In the genomic region with DNA sequence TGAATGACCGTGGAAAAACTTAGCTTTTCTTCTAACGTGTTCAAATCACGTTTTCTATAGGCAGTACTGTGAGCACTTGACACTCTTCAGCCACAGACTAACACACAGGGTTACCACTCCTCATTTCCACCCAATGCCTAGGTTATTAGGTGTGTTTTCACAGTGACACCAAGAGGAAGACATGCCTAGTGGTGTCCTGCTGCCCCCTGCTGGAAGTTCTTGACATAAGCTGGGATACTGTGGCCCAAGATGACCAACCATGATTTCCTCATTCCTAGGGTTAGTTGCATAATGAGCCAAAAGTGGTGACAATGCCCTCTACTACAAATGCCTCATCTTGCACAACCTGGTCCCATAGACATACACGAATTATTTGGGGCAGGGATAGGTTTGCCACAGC, we compare ENCODE assay signal across 9 mouse cellular contexts. TPM values are rescaled to one million over a fixed set of nuclear protein-coding genes. Genes with fewer than 3 reads are reported as not detected.
A peak's percentile ranks its signal among the peaks of the same experiment; 100 is the strongest.
DNase-seq lines count a peak whose midpoint lies in the region; ATAC-seq and TF ChIP-seq lines count a peak whose summit lies in the region.
"Had no signal": no experiment of that assay in that cellular context is flagged by ENCODE, and none has a peak within 500 bp of the region (broad histone marks: within the 10 kb centered on the region; RNA-seq: fewer than 3 reads in every experiment).

No protein-coding gene starts in this region.

- H3K27ac ChIP-seq in ES-Bruce4 (ENCODE audit: insufficient read depth, low read length) = no peak overlapping the region
- no peak overlapping the region for H3K27ac ChIP-seq in forebrain, embryonic 13.5 days
- H3K27ac ChIP-seq in liver, postnatal 0 days (ENCODE audit: low read depth) = no peak overlapping the region
- no peak overlapping the region for H3K27ac ChIP-seq in neural tube, embryonic 13.5 days (replicated peaks)
- no peak overlapping the region for H3K27ac ChIP-seq in testis, adult 2 months (ENCODE audit: control insufficient read depth, insufficient read depth, low read depth, low read length)
- H3K27ac ChIP-seq: heart, embryonic 15.5 days had no signal

- TF ChIP-seq CTCF in ES-Bruce4 (IDR thresholded peaks at IDR 0.05; ENCODE audit: low read depth, low read length) = peak; percentile 75
- peak; percentile 99 for TF ChIP-seq CTCF in liver, postnatal 0 days (IDR thresholded peaks at IDR 0.05; ENCODE audit: low read depth)
- peak; percentile 34; the same call in 1 of the 2 replicates for TF ChIP-seq CTCF in testis, adult 2 months (IDR thresholded peaks at IDR 0.05; ENCODE audit: control insufficient read depth, insufficient read depth, insufficient replicate concordance, low read depth, low read length)

- no peaks in the 10 kb centered on the region for H3K27me3 ChIP-seq in ES-Bruce4 (ENCODE audit: control insufficient read depth, insufficient read depth, low read length, poor library complexity, severe bottlenecking)
- no peaks in the 10 kb centered on the region for H3K27me3 ChIP-seq in forebrain, embryonic 13.5 days
- no peaks in the 10 kb centered on the region for H3K27me3 ChIP-seq in liver, postnatal 0 days (ENCODE audit: insufficient read depth, low read length)
- no peaks in the 10 kb centered on the region for H3K27me3 ChIP-seq in neural tube, embryonic 13.5 days
- no peaks in the 10 kb centered on the region for H3K27me3 ChIP-seq in testis, adult 2 months (ENCODE audit: control insufficient read depth, insufficient read depth, low read length)
- H3K27me3 ChIP-seq: heart, embryonic 15.5 days had no signal

- no peak for TF ChIP-seq POLR2A in ES-Bruce4 (IDR thresholded peaks at IDR 0.05; ENCODE audit: insufficient read depth, low read length)
- no peak for TF ChIP-seq POLR2A in testis, adult 2 months (IDR thresholded peaks at IDR 0.05; ENCODE audit: control insufficient read depth, low read depth, low read length)

- no peak overlapping the region for H3K9ac ChIP-seq in ES-Bruce4 (ENCODE audit: low read depth, poor library complexity, severe bottlenecking)
- H3K9ac ChIP-seq in forebrain, embryonic 13.5 days = no peak overlapping the region
- no peak overlapping the region for H3K9ac ChIP-seq in liver, postnatal 0 days (replicated peaks)
- no peak overlapping the region for H3K9ac ChIP-seq in neural tube, embryonic 13.5 days
- H3K9ac ChIP-seq: heart, embryonic 15.5 days had no signal

- peaks cover 26% of the 10 kb centered on the region for H3K36me3 ChIP-seq in ES-Bruce4 (ENCODE audit: control insufficient read depth, insufficient read depth, low read length, poor library complexity, severe bottlenecking)
- H3K36me3 ChIP-seq in forebrain, embryonic 13.5 days (ENCODE audit: poor library complexity, severe bottlenecking) = peaks cover 35% of the 10 kb centered on the region
- peaks cover 14% of the 10 kb centered on the region for H3K36me3 ChIP-seq in liver, postnatal 0 days (replicated peaks; ENCODE audit: insufficient read depth, low read length)
- H3K36me3 ChIP-seq in neural tube, embryonic 13.5 days = peaks cover 27% of the 10 kb centered on the region
- H3K36me3 ChIP-seq in testis, adult 2 months (ENCODE audit: control insufficient read depth, insufficient read depth, low read length) = no peaks in the 10 kb centered on the region; the same call in 1 of the 2 replicates

- ATAC-seq in forebrain, embryonic 13.5 days = peak; percentile 81
- ATAC-seq in liver, postnatal 0 days = peak; percentile 74
- peak; percentile 77 for ATAC-seq in neural tube, embryonic 13.5 days (ENCODE audit: low read depth)

- no peaks in the 10 kb centered on the region for H3K9me3 ChIP-seq in ES-Bruce4 (replicated peaks; ENCODE audit: control insufficient read depth, insufficient read depth, low read length, poor library complexity, severe bottlenecking)
- H3K9me3 ChIP-seq in forebrain, embryonic 13.5 days (replicated peaks) = no peaks in the 10 kb centered on the region
- H3K9me3 ChIP-seq in liver, postnatal 0 days (ENCODE audit: low read length) = no peaks in the 10 kb centered on the region
- H3K9me3 ChIP-seq in neural tube, embryonic 13.5 days = no peaks in the 10 kb centered on the region
- H3K9me3 ChIP-seq: heart, embryonic 15.5 days had no signal

- no peak for TF ChIP-seq EP300 in ES-Bruce4 (IDR thresholded peaks at IDR 0.05; ENCODE audit: insufficient read depth, low read depth, low read length)
- no peak for TF ChIP-seq EP300 in liver, postnatal 0 days (IDR thresholded peaks at IDR 0.05; ENCODE audit: low read depth)

- DNase-seq in c-Kit-positive CD71-negative TER-119-negative erythroid progenitor cells, embryonic 14.5 days (ENCODE audit: low read depth) = peak; percentile 90
- peak; percentile 89 to 90 for DNase-seq in heart, postnatal 36 days
- DNase-seq in layer of hippocampus, adult 11-12 months (ENCODE audit: low spot score) = peak; percentile 91
- peak; percentile 89 for DNase-seq in liver, postnatal 0 days

- H3K4me2 ChIP-seq in forebrain, embryonic 13.5 days = no peak overlapping the region
- no peak overlapping the region for H3K4me2 ChIP-seq in liver, postnatal 0 days (ENCODE audit: low read depth, low read length)
- H3K4me2 ChIP-seq in neural tube, embryonic 13.5 days = no peak overlapping the region
- H3K4me2 ChIP-seq: heart, embryonic 15.5 days had no signal

- intact Hi-C loops in heart, postnatal 36 days (cut with DNase I) = loop anchor here (1.0 to 2.0 kb wide), 3 partner anchors 37 to 131 kb away; no protein-coding TSS in a partner anchor

- no peaks in the 10 kb centered on the region for H3K4me1 ChIP-seq in ES-Bruce4 (ENCODE audit: control insufficient read depth, insufficient read depth, low read length)
- H3K4me1 ChIP-seq in forebrain, embryonic 13.5 days = no peaks in the 10 kb centered on the region
- peaks cover 20% of the 10 kb centered on the region for H3K4me1 ChIP-seq in liver, postnatal 0 days (ENCODE audit: insufficient read depth)
- no peaks in the 10 kb centered on the region for H3K4me1 ChIP-seq in neural tube, embryonic 13.5 days (replicated peaks)
- no peaks in the 10 kb centered on the region for H3K4me1 ChIP-seq in testis, adult 2 months (ENCODE audit: control insufficient read depth, insufficient read depth, low read length)

- no peak overlapping the region for H3K4me3 ChIP-seq in ES-Bruce4 (ENCODE audit: low read depth, low read length)
- H3K4me3 ChIP-seq in forebrain, embryonic 13.5 days = no peak overlapping the region
- no peak overlapping the region for H3K4me3 ChIP-seq in liver, postnatal 0 days (ENCODE audit: low read depth, low read length)
- no peak overlapping the region for H3K4me3 ChIP-seq in neural tube, embryonic 13.5 days
- H3K4me3 ChIP-seq in testis, adult 2 months (ENCODE audit: control insufficient read depth, low read depth, low read length) = no peak overlapping the region
- H3K4me3 ChIP-seq: heart, embryonic 15.5 days had no signal

- 37% methylated on average over 4 of the region's 4 CpGs for WGBS in forebrain, embryonic 13.5 days
- WGBS in liver, postnatal 0 days (ENCODE audit: insufficient replicate concordance) = 24% methylated on average over 4 of the region's 4 CpGs
- WGBS in neural tube, embryonic 13.5 days = 34% methylated on average over 4 of the region's 4 CpGs

RNA-seq across cellular contexts. Expression of a gene that starts 16.0 kb away (rescaled TPM):
- polyA plus RNA-seq in ES-Bruce4 (2011; ENCODE audit: insufficient read depth, insufficient read length, low read depth, missing spikeins) = 48.6 and 51.6 TPM in 2 replicates
- 40.4 and 46.8 TPM in 2 replicates for polyA plus RNA-seq in forebrain, embryonic 13.5 days (2015; fragmentation: Nextera tagmentation; extraction: Ambion mirVana)
- 1 to 10 TPM; 7.9 to 8.6 TPM for total RNA-seq in heart, postnatal 36 days (2021)
- polyA plus RNA-seq in liver, postnatal 0 days (2015; fragmentation: Nextera tagmentation; extraction: Ambion mirVana) = 16.7 and 18.6 TPM in 2 replicates
- 20.4 and 23.0 TPM in 2 replicates for polyA plus RNA-seq in neural tube, embryonic 13.5 days (2015; fragmentation: Nextera tagmentation; extraction: Ambion mirVana)
- polyA plus RNA-seq in testis, adult 2 months (2012; rRNA removed) = 12.6 and 13.6 TPM in 2 replicates

Comparison
In these comparisons a context has a peak if more than half of its experiments do, and no peak if none do; other contexts are left out.
1. CTCF ChIP-seq: peak in every context shown above with its lines; median percentile 99 in liver, postnatal 0 days; 75 in ES-Bruce4; 34 in testis, adult 2 months.